10 mouse cellular contexts compared by ENCODE assay signal in the genomic region with DNA sequence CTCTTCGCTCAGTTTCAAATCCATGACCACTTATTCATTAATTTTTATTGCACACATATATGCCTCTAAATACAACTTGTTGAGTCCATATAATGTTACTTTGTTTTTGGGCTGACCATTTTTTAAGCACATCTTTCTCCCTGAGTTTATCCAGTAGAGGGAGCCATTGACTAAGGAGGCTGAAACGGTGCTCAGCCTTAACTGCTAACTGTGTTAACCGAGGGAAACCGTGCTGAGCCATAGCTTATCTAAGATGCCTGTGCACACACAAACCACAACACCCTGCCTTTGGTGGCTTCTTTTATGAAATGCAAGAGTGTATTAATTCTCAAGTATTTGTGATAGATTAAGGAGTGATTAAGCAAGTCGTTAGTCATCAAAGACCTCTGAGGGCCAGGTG. TPM values are rescaled to one million over a fixed set of nuclear protein-coding genes. Genes with fewer than 3 reads are reported as not detected.
DNase-seq lines count a peak whose midpoint lies in the region; ATAC-seq and TF ChIP-seq lines count a peak whose summit lies in the region.
"Had no signal": no experiment of that assay in that cellular context is flagged by ENCODE, and none has a peak within 500 bp of the region (broad histone marks: within the 10 kb centered on the region; RNA-seq: fewer than 3 reads in every experiment).

No protein-coding gene starts in this region.

- H3K9ac ChIP-seq in hindbrain, embryonic 14.5 days: no peak overlapping the region
- no peak overlapping the region for H3K9ac ChIP-seq in hindbrain, embryonic 12.5 days
- no peak overlapping the region for H3K9ac ChIP-seq in MEL (ENCODE audit: control insufficient read depth, low read depth, low read length, poor library complexity, severe bottlenecking)
- H3K9ac ChIP-seq: embryonic facial prominence, embryonic 15.5 days had no signal

- no peak for TF ChIP-seq POLR2A in MEL (IDR thresholded peaks at IDR 0.05; ENCODE audit: control insufficient read depth in 1 of 2, insufficient read depth in 1 of 2, low read depth in 1 of 2, low read length in 2 of 2, poor library complexity in 1 of 2)

- H3K4me3 ChIP-seq in hindbrain, embryonic 14.5 days (replicated peaks; ENCODE audit: low read length): no peak overlapping the region
- H3K4me3 ChIP-seq in hindbrain, embryonic 12.5 days: no peak overlapping the region
- H3K4me3 ChIP-seq in MEL (ENCODE audit: control insufficient read depth in 1 of 2, insufficient read depth in 1 of 2, low read depth in 2 of 2, low read length in 2 of 2): no peak overlapping the region
- H3K4me3 ChIP-seq: embryonic facial prominence, embryonic 15.5 days had no signal

- H3K79me2 ChIP-seq in MEL (ENCODE audit: control insufficient read depth, insufficient read depth, low read length, poor library complexity): no peaks in the 10 kb centered on the region

- peak in 1 of 2 experiments; percentile 59; a peak in 2 of 4 replicates for TF ChIP-seq EP300 in MEL (IDR thresholded peaks at IDR 0.05; ENCODE audit: low read depth in 1 of 2, low read length in 2 of 2)

- no peak; the same call in 1 of the 2 replicates for ATAC-seq in hindbrain, embryonic 14.5 days (ENCODE audit: low FRiP score)
- no peak for ATAC-seq in hindbrain, embryonic 12.5 days (ENCODE audit: low FRiP score)

- no peak overlapping the region for H3K4me2 ChIP-seq in hindbrain, embryonic 14.5 days (replicated peaks)
- H3K4me2 ChIP-seq in hindbrain, embryonic 12.5 days (replicated peaks): no peak overlapping the region
- H3K4me2 ChIP-seq: embryonic facial prominence, embryonic 15.5 days had no signal

- no peaks in the 10 kb centered on the region for H3K27me3 ChIP-seq in hindbrain, embryonic 14.5 days (ENCODE audit: control insufficient read depth, insufficient read depth, low read length)
- H3K27me3 ChIP-seq in hindbrain, embryonic 12.5 days: no peaks in the 10 kb centered on the region
- H3K27me3 ChIP-seq in MEL (ENCODE audit: control insufficient read depth in 1 of 2, insufficient read depth in 2 of 2, low read length in 2 of 2): no peaks in the 10 kb centered on the region
- H3K27me3 ChIP-seq: embryonic facial prominence, embryonic 15.5 days had no signal

- 53% methylated on average over 5 of the region's 5 CpGs for WGBS in hindbrain, embryonic 14.5 days
- WGBS in hindbrain, embryonic 12.5 days: 54% methylated on average over 5 of the region's 5 CpGs

- no peaks in the 10 kb centered on the region for H3K4me1 ChIP-seq in hindbrain, embryonic 14.5 days (replicated peaks; ENCODE audit: control insufficient read depth, insufficient read depth, low read length)
- no peaks in the 10 kb centered on the region for H3K4me1 ChIP-seq in hindbrain, embryonic 12.5 days
- 0 out of 4 replicates have a peak, but pooled peaks cover 0 to 2% of the 10 kb centered on the region in 2 experiments for H3K4me1 ChIP-seq in MEL (ENCODE audit: control insufficient read depth in 1 of 2, insufficient read depth in 2 of 2, low read length in 2 of 2)
- H3K4me1 ChIP-seq: embryonic facial prominence, embryonic 15.5 days had no signal

- no peaks in the 10 kb centered on the region for H3K9me3 ChIP-seq in hindbrain, embryonic 14.5 days (ENCODE audit: control insufficient read depth, low read length)
- no peaks in the 10 kb centered on the region for H3K9me3 ChIP-seq in hindbrain, embryonic 12.5 days (replicated peaks)
- H3K9me3 ChIP-seq in MEL (replicated peaks; ENCODE audit: insufficient read depth, low read length): no peaks in the 10 kb centered on the region
- H3K9me3 ChIP-seq: embryonic facial prominence, embryonic 15.5 days had no signal

- TF ChIP-seq RAD21 in MEL (IDR thresholded peaks at IDR 0.05; ENCODE audit: low read depth, low read length): peak; percentile 77

- H3K36me3 ChIP-seq in hindbrain, embryonic 14.5 days (replicated peaks; ENCODE audit: control insufficient read depth, insufficient read depth): peaks cover 83% of the 10 kb centered on the region
- peaks cover 43% of the 10 kb centered on the region for H3K36me3 ChIP-seq in hindbrain, embryonic 12.5 days
- H3K36me3 ChIP-seq in MEL (ENCODE audit: control insufficient read depth in 1 of 2, insufficient read depth in 2 of 2, low read length in 2 of 2): peaks cover 4 to 5% of the 10 kb centered on the region in 2 experiments; a peak in 3 of 4 replicates

- TF ChIP-seq CTCF in MEL (IDR thresholded peaks at IDR 0.05 in 2 of 3, conservative IDR thresholded peaks at IDR 0.05 in 1 of 3; ENCODE audit: control insufficient read depth in 1 of 3, insufficient read depth in 1 of 3, low read depth in 2 of 3, low read length in 3 of 3, poor library complexity in 1 of 3, severe bottlenecking in 1 of 3): peak; percentile 22 to 83 (median 66); a peak in 4 of 6 replicates

- DNase-seq in hindbrain, embryonic 14.5 days (ENCODE audit: low spot score): peak; percentile 61
- DNase-seq in 416B (ENCODE audit: low read depth) (peak; percentile 76), MEL (ENCODE audit: low read depth, low spot score) (peak; percentile 85)
- DNase-seq in fibroblast of lung, adult 2 months (ENCODE audit: low read depth): peak; percentile 27
- no peak for DNase-seq in urinary bladder, postnatal 10 days (ENCODE audit: low spot score)
- DNase-seq in left cerebral cortex, postnatal 36 days (ENCODE audit: low spot score in 2 of 2): no peak
- no peak for DNase-seq in spleen, postnatal 14 days (ENCODE audit: low spot score in 2 of 2)

- intact Hi-C loops in left cerebral cortex, postnatal 36 days (cut with DNase I): no loop called here

- no peak overlapping the region for H3K27ac ChIP-seq in hindbrain, embryonic 14.5 days
- no peak overlapping the region for H3K27ac ChIP-seq in hindbrain, embryonic 12.5 days
- no peak overlapping the region for H3K27ac ChIP-seq in MEL (ENCODE audit: control insufficient read depth, low read depth, low read length)
- H3K27ac ChIP-seq: embryonic facial prominence, embryonic 15.5 days had no signal

TF ChIP-seq in MEL, 35 proteins besides CTCF, POLR2A, EP300 and RAD21:
- TF ChIP-seq BHLHE40 (IDR thresholded peaks at IDR 0.05; ENCODE audit: borderline replicate concordance, low read depth, low read length) (peak; percentile 58; the same call in 1 of the 2 replicates), GATA1 (IDR thresholded peaks at IDR 0.05; ENCODE audit: low read depth, low read length) (peak; percentile 56), RCOR1 (IDR thresholded peaks at IDR 0.05; ENCODE audit: low read depth, low read length) (no peak), CHD1 (IDR thresholded peaks at IDR 0.05; ENCODE audit: low read depth, low read length) (no peak), MYB (IDR thresholded peaks at IDR 0.05; ENCODE audit: low read depth, low read length) (0 out of 2 replicates have a peak, but pooled peaks have one; percentile 40), SMC3 (IDR thresholded peaks at IDR 0.05; ENCODE audit: low read depth, low read length) (peak; percentile 66), ZC3H11A (IDR thresholded peaks at IDR 0.05; ENCODE audit: low read depth, low read length) (peak; percentile 46), E2F4 (IDR thresholded peaks at IDR 0.05; ENCODE audit: borderline replicate concordance, low read depth, low read length) (no peak), MEF2A (IDR thresholded peaks at IDR 0.05; ENCODE audit: extremely low read depth, insufficient replicate concordance, low read depth, low read length, poor library complexity, severe bottlenecking) (no peak), UBTF (IDR thresholded peaks at IDR 0.05; ENCODE audit: borderline replicate concordance, insufficient read depth, low read depth, low read length) (no peak), TBP (IDR thresholded peaks at IDR 0.05; ENCODE audit: low read depth, low read length) (0 out of 2 replicates have a peak, but pooled peaks have one; percentile 20), TCF12 (IDR thresholded peaks at IDR 0.05; ENCODE audit: low read depth, low read length) (0 out of 2 replicates have a peak, but pooled peaks have one; percentile 45), MXI1 (IDR thresholded peaks at IDR 0.05; ENCODE audit: low read depth, low read length) (peak; percentile 41; the same call in 1 of the 2 replicates), NELFE (IDR thresholded peaks at IDR 0.05; ENCODE audit: low read depth, low read length) (no peak), HCFC1 (IDR thresholded peaks at IDR 0.05; ENCODE audit: low read depth, low read length) (0 out of 2 replicates have a peak, but pooled peaks have one; percentile 18), ELF1 (IDR thresholded peaks at IDR 0.05; ENCODE audit: low read depth, low read length) (no peak), SIN3A (IDR thresholded peaks at IDR 0.05; ENCODE audit: low read length) (peak; percentile 50; the same call in 1 of the 2 replicates), TAL1 (IDR thresholded peaks at IDR 0.05; ENCODE audit: low read length) (no peak)

RNA-seq across cellular contexts. Expression of gene Rpp30, which starts 7.3 kb away (rescaled TPM):
- polyA plus RNA-seq in hindbrain, embryonic 14.5 days (2014; fragmentation: Nextera tagmentation; extraction: Ambion mirVana): 68.0 and 69.7 TPM in 2 replicates
- 81.3 and 83.3 TPM in 2 replicates for polyA plus RNA-seq in hindbrain, embryonic 12.5 days (2016; fragmentation: Nextera tagmentation; extraction: Ambion mirVana)
- total RNA-seq in MEL (2012; rRNA removed): 52.0 and 55.4 TPM in 2 replicates
- 10 to 100 TPM in 1 of 2 experiments, not detected in 1; 81.3 TPM for polyA plus RNA-seq in MEL (2012; ENCODE audit: insufficient read depth in 1 of 2, insufficient read length in 2 of 2, low read depth in 1 of 2, low replicate concordance in 2 of 2, missing spikeins in 1 of 2)
- total RNA-seq in left cerebral cortex, postnatal 36 days (2021): 10 to 100 TPM; 16.2 to 17.7 TPM

RNA-seq across cellular contexts. Expression of gene Ankrd1, which starts 29.1 kb away (rescaled TPM):
- 0.10 and 0.20 TPM in 2 replicates for polyA plus RNA-seq in hindbrain, embryonic 14.5 days (2014; fragmentation: Nextera tagmentation; extraction: Ambion mirVana)
- 0.26 and 0.50 TPM in 2 replicates for polyA plus RNA-seq in hindbrain, embryonic 12.5 days (2016; fragmentation: Nextera tagmentation; extraction: Ambion mirVana)
- total RNA-seq in MEL (2012; rRNA removed): not detected in 2 replicates
- not detected for polyA plus RNA-seq in MEL (2012; ENCODE audit: insufficient read depth in 1 of 2, insufficient read length in 2 of 2, low read depth in 1 of 2, low replicate concordance in 2 of 2, missing spikeins in 1 of 2)
- not detected for total RNA-seq in left cerebral cortex, postnatal 36 days (2021)

RNA-seq across cellular contexts. Expression of gene Htr7, which starts 33.5 kb away (rescaled TPM):
- 16.4 and 20.8 TPM in 2 replicates for polyA plus RNA-seq in hindbrain, embryonic 14.5 days (2014; fragmentation: Nextera tagmentation; extraction: Ambion mirVana)
- polyA plus RNA-seq in hindbrain, embryonic 12.5 days (2016; fragmentation: Nextera tagmentation; extraction: Ambion mirVana): 1.5 and 1.8 TPM in 2 replicates
- not detected in 2 replicates for total RNA-seq in MEL (2012; rRNA removed)
- polyA plus RNA-seq in MEL (2012; ENCODE audit: insufficient read depth in 1 of 2, insufficient read length in 2 of 2, low read depth in 1 of 2, low replicate concordance in 2 of 2, missing spikeins in 1 of 2): not detected
- 10 to 100 TPM; 12.4 to 12.6 TPM for total RNA-seq in left cerebral cortex, postnatal 36 days (2021)
- polyA plus RNA-seq: limb, embryonic 11.5 days had no signal

Comparison
In these comparisons a context has a peak if more than half of its experiments do, and no peak if none do; other contexts are left out.
1. DNase-seq: peak in hindbrain, embryonic 14.5 days (single experiment), 416B (single experiment), MEL (single experiment) and fibroblast of lung, adult 2 months (single experiment); none in urinary bladder, postnatal 10 days (single experiment), left cerebral cortex, postnatal 36 days (0 of 2) and spleen, postnatal 14 days (0 of 2).